Mouse (Mus musculus) limb, embryonic 14.5 days (tissue): ENCODE measurements around the gene Cacnb4. TPM values are rescaled to one million over a fixed set of nuclear protein-coding genes. Genes with fewer than 3 reads are reported as not detected.

Source experiments
- ATAC-seq: fragments of 200-750 bp; cut with Nextera tagmentation; 2 replicates; pipeline ENCODE4 v1.8.0; 2017; ENCODE audit warnings: low read depth, moderate number of reproducible peaks, moderate TSS enrichment; ENCODE audit not compliant: low FRiP score
- DNase-seq: peaks from one replicate; pipeline ENCODE4 v3.0.0-alpha.2; 2015; ENCODE audit warnings: low spot score
- H3K27ac ChIP-seq: fragments of 300-500 bp; sonication (generic); replicated peaks from 2 replicates; pipeline ENCODE4 v1.5.1; 2014; ENCODE audit warnings: low read depth, mild to moderate bottlenecking, low read length, moderate library complexity, mixed read lengths
- H3K27me3 ChIP-seq: fragments of 300-500 bp; sonication (generic); 2 replicates; pipeline ENCODE4 v1.6.1; 2014; ENCODE audit warnings: low read length, mixed read lengths; ENCODE audit not compliant: control insufficient read depth, insufficient read depth
- H3K36me3 ChIP-seq: fragments of 300-500 bp; sonication (generic); 2 replicates; pipeline ENCODE4 v1.6.1; 2014; ENCODE audit warnings: mild to moderate bottlenecking, low read length, moderate library complexity, mixed read lengths; ENCODE audit not compliant: control insufficient read depth, insufficient read depth
- H3K4me1 ChIP-seq: fragments of 300-500 bp; sonication (generic); 2 replicates; pipeline ENCODE4 v1.6.1; 2014; ENCODE audit warnings: antibody characterized with exemption, low read length, mixed read lengths; ENCODE audit not compliant: control insufficient read depth, insufficient read depth
- H3K4me2 ChIP-seq: fragments of 300-500 bp; sonication (generic); replicated peaks from 2 replicates; pipeline ENCODE4 v1.6.1; 2014; ENCODE audit warnings: low read depth, mild to moderate bottlenecking, low read length, moderate library complexity; ENCODE audit not compliant: severe bottlenecking
- H3K4me3 ChIP-seq: fragments of 300-500 bp; sonication (generic); replicated peaks from 2 replicates; pipeline ENCODE4 v1.5.1; 2014; ENCODE audit warnings: low read length
- H3K9ac ChIP-seq: fragments of 300-500 bp; sonication (generic); 2 replicates; pipeline ENCODE4 v1.6.1; 2014; ENCODE audit warnings: mild to moderate bottlenecking, low read depth, low read length, moderate library complexity; ENCODE audit not compliant: severe bottlenecking
- H3K9me3 ChIP-seq: fragments of 300-500 bp; sonication (generic); 2 replicates; pipeline ENCODE4 v1.6.1; 2016; ENCODE audit warnings: low read length; ENCODE audit not compliant: control insufficient read depth
- POLR2A ChIP-seq: fragments of 200-500 bp; IDR thresholded peaks from 2 replicates; pipeline ENCODE4 v1.8.0; 2012; ENCODE audit warnings: inconsistent platforms, mild to moderate bottlenecking, moderate library complexity, borderline replicate concordance; ENCODE audit not compliant: insufficient read depth, insufficient read length; ENCODE audit errors: extremely low read depth
- WGBS: fragments of 180-500 bp; shearing (Covaris S2); extraction: QIAGEN DNeasy Blood & Tissue Kit; methylation state at CpG from one replicate; pipeline ENCODE4 v1.1.7; 2014; 5-methylcytosine and 5-hydroxymethylcytosine counted together
- polyA plus RNA-seq, 2 experiments: library from polyadenylated mRNA; depleted of rRNA in 1 of 2; stranded (reverse) in 1 of 2; unstranded in 1 of 2; fragments of >200 nt; fragmentation: Nextera tagmentation in 1 of 2; extraction: Ambion mirVana in 1 of 2; gene quantifications; 2 replicates each; pipeline versions ENCODE4 v1.2.1 to v1.2.3; 2012 to 2014

Gene Cacnb4
- polyA plus RNA-seq, 2 experiments: 0.81 to 0.91 TPM

GRCm38 (mm10) chr2:52386451-52386850, 290.2 kb downstream of the Cacnb4 start:
- no peak overlapping the region for H3K27ac ChIP-seq
- H3K9me3 ChIP-seq: no peaks in the 10 kb centered on the region
- no peaks in the 10 kb centered on the region for H3K4me1 ChIP-seq
- H3K36me3 ChIP-seq: no peaks in the 10 kb centered on the region
- DNase-seq (no peak), ATAC-seq (no peak)
- no peak overlapping the region for H3K4me2 ChIP-seq
- H3K27me3 ChIP-seq: no peaks in the 10 kb centered on the region
- H3K4me3 ChIP-seq: no peak overlapping the region
- no peak for TF ChIP-seq POLR2A
- no peak overlapping the region for H3K9ac ChIP-seq
- WGBS: 76% methylated on average over 6 of the region's 6 CpGs

DNA sequence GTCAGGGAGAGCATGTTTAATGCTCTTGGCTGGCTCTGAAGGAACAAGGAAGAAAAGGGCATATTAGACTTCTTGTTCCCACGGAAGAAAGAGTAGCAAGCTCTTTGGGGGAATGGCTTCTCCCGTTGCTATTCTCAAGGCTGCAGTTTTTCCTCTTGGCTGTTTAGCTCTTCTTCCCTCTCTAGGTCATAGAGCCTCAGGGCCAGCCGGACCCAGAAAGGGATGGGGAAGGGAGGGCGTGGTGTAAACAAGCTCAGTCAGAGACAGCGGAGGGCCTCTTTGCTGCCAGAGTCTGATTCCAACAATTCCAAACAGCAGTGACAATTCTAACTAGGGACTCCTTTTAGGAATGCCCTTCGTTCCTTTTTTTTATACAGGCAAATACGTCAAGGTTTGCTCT, 290.6 kb downstream of the Cacnb4 start:
- no peaks in the 10 kb centered on the region for H3K27me3 ChIP-seq
- no peak overlapping the region for H3K9ac ChIP-seq
- no peak overlapping the region for H3K27ac ChIP-seq
- H3K4me3 ChIP-seq: no peak overlapping the region
- no peaks in the 10 kb centered on the region for H3K36me3 ChIP-seq
- TF ChIP-seq POLR2A: no peak
- ATAC-seq (no peak), DNase-seq (no peak)
- no peaks in the 10 kb centered on the region for H3K4me1 ChIP-seq
- 41% methylated on average over 7 of the region's 7 CpGs for WGBS
- H3K9me3 ChIP-seq: no peaks in the 10 kb centered on the region
- no peak overlapping the region for H3K4me2 ChIP-seq

DNA sequence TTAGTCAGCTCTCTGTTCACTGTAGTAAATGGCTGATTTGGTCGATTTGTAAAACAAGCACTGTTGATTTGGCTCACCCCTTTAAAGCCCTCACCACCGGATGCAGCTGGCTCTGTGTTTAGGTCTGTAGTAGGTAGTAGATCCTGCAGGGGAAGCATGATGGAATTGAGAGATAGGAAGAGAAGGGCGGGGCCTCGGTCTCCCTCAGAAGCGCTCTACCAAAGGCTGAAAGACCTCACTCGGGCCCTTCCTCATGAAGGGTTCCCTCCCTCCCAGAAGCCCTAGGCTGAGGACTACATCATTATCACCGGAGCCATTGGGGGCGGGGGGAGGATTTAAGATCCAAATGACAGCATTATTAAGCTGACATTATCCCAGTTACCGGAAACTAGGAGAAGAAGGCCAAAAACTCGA, 297.8 kb downstream of the Cacnb4 start:
- H3K4me1 ChIP-seq: no peaks in the 10 kb centered on the region
- H3K9me3 ChIP-seq: no peaks in the 10 kb centered on the region
- H3K4me3 ChIP-seq: no peak overlapping the region
- DNase-seq (no peak), ATAC-seq (no peak)
- no peak for TF ChIP-seq POLR2A
- H3K36me3 ChIP-seq: no peaks in the 10 kb centered on the region
- H3K27me3 ChIP-seq: no peaks in the 10 kb centered on the region
- no peak overlapping the region for H3K27ac ChIP-seq
- H3K4me2 ChIP-seq: no peak overlapping the region
- WGBS: 61% methylated on average over 10 of the region's 10 CpGs
- H3K9ac ChIP-seq: no peak overlapping the region

DNA sequence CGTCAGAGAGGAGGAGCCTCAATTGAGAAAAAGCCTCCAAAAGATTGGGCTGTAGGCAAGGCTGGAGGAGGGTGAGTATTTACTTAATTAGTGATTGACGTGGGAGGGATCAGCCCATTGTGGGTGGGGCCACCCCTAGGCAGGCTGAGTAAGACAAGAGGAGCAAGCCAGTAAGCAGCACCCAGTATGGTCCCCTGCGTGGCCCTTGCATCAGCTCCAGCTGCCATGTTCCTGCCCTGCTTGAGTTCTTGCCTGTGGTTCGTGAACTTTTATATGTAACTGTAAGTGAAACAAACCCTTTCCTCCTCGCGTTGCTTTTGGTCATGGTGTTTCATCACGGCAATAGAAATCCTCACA, 298.2 kb downstream of the Cacnb4 start, which contains the start of gene Neb:
Gene Neb (minus strand): TSS at position 27 of the 357 bp plus-strand sequence.
- ATAC-seq (no peak), DNase-seq (no peak)
- TF ChIP-seq POLR2A: no peak
- no peaks in the 10 kb centered on the region for H3K36me3 ChIP-seq
- no peak within 1 kb of the TSS for H3K9ac ChIP-seq
- no peak within 1 kb of the TSS for H3K27ac ChIP-seq
- no peaks in the 10 kb centered on the region for H3K4me1 ChIP-seq
- H3K9me3 ChIP-seq: no peaks in the 10 kb centered on the region
- 59% methylated on average over 7 of the region's 7 CpGs for WGBS
- no peak within 1 kb of the TSS for H3K4me2 ChIP-seq
- no peaks in the 10 kb centered on the region for H3K27me3 ChIP-seq
- no peak within 1 kb of the TSS for H3K4me3 ChIP-seq

Other genes with a start within 250 kb of the Cacnb4 start
- 16.6 and 17.2 TPM in 2 replicates for gene Stam2, start 65.5 kb upstream of the Cacnb4 start, polyA plus RNA-seq (2012; rRNA removed)
- gene Stam2, start 65.5 kb upstream of the Cacnb4 start, polyA plus RNA-seq (2014; fragmentation: Nextera tagmentation; extraction: Ambion mirVana): 33.1 and 34.1 TPM in 2 replicates
- 26.4 and 27.2 TPM in 2 replicates for gene Fmnl2, start 181.0 kb upstream of the Cacnb4 start, polyA plus RNA-seq (2012; rRNA removed)
- 12.6 and 13.6 TPM in 2 replicates for gene Fmnl2, start 181.0 kb upstream of the Cacnb4 start, polyA plus RNA-seq (2014; fragmentation: Nextera tagmentation; extraction: Ambion mirVana)